Mouse (Mus musculus) CH12.LX (cell line): ENCODE data around the gene Ccdc50. TPM values are rescaled to one million over a fixed set of nuclear protein-coding genes. Genes with fewer than 3 reads are reported as not detected.

ENCODE experiments used
- DNase-seq: peaks from one replicate; pipeline ENCODE4 v3.0.0-alpha.2; 2013; ENCODE audit errors: extremely low read depth
- H3K27ac ChIP-seq: 2 replicates; pipeline ENCODE4 v1.5.1; 2012; ENCODE audit warnings: low read depth, mild to moderate bottlenecking, control low read depth, moderate library complexity; ENCODE audit not compliant: insufficient read depth
- H3K27me3 ChIP-seq: replicated peaks from 2 replicates; pipeline ENCODE3; 2012; ENCODE audit warnings: inconsistent platforms
- H3K36me3 ChIP-seq, 2 experiments: replicated peaks in 1 of 2; 2 replicates each; pipeline versions ENCODE3 to v1.6.1; 2012; ENCODE audit warnings: inconsistent platforms in 1 of 2, low read length in 1 of 2, mild to moderate bottlenecking in 1 of 2, mixed read lengths in 1 of 2, moderate library complexity in 1 of 2; ENCODE audit not compliant: control insufficient read depth in 1 of 2, insufficient read depth in 1 of 2
- H3K4me1 ChIP-seq, 2 experiments: 2 replicates each; pipeline ENCODE4 v1.6.1; 2012; ENCODE audit warnings: inconsistent platforms in 1 of 2, moderate library complexity in 1 of 2; ENCODE audit not compliant: insufficient read depth in 2 of 2, control insufficient read depth in 1 of 2
- H3K4me2 ChIP-seq: 2 replicates; pipeline ENCODE4 v1.6.1; 2012; ENCODE audit warnings: low read depth, mild to moderate bottlenecking, control low read depth; ENCODE audit not compliant: poor library complexity, insufficient read depth, severe bottlenecking
- H3K4me3 ChIP-seq, 3 experiments: fragments of 150-350 bp in 1 of 3; sonication (generic) in 1 of 3; replicated peaks in 1 of 3; 2 replicates each; pipeline versions ENCODE3 to v1.5.1; 2011 to 2012; ENCODE audit warnings: low read depth in 2 of 3, low read length in 2 of 3, mild to moderate bottlenecking in 2 of 3, moderate library complexity in 2 of 3, control low read depth in 1 of 3, improper control_type of control experiment in 1 of 3, inconsistent platforms in 1 of 3, mixed read lengths in 1 of 3; ENCODE audit not compliant: poor library complexity in 1 of 3
- H3K79me2 ChIP-seq: replicated peaks from 2 replicates; pipeline ENCODE4 v1.6.1; 2012; ENCODE audit warnings: mild to moderate bottlenecking, moderate library complexity; ENCODE audit not compliant: control insufficient read depth, poor library complexity, insufficient read depth, severe bottlenecking; ENCODE audit errors: extremely low read depth
- H3K9ac ChIP-seq: 2 replicates; pipeline ENCODE4 v1.6.1; 2012; ENCODE audit warnings: low read depth, mild to moderate bottlenecking, control low read depth, moderate library complexity; ENCODE audit not compliant: insufficient read depth
- H3K9me3 ChIP-seq: replicated peaks from 2 replicates; pipeline ENCODE3; 2012; ENCODE audit warnings: low read length, inconsistent platforms, mixed read lengths
- CHD1 ChIP-seq: IDR thresholded peaks from 2 replicates; pipeline ENCODE4 v1.6.1; 2012; ENCODE audit warnings: low read depth, low read length, improper control_type of control experiment, inconsistent platforms
- CTCF ChIP-seq, 2 experiments: IDR thresholded peaks in 1 of 2; conservative IDR thresholded peaks in 1 of 2; 2 replicates each; pipeline ENCODE4 v1.5.1; 2011 to 2012; ENCODE audit warnings: low read depth in 2 of 2, low read length in 2 of 2, improper control_type of control experiment in 1 of 2, inconsistent platforms in 1 of 2, mild to moderate bottlenecking in 1 of 2, moderate library complexity in 1 of 2
- EP300 ChIP-seq: IDR thresholded peaks from 2 replicates; pipeline ENCODE4 v1.6.1; 2011; ENCODE audit warnings: low read length, improper control_type of control experiment
- ETS1 ChIP-seq: conservative IDR thresholded peaks from 2 replicates; pipeline ENCODE4 v1.6.1; 2012; ENCODE audit warnings: low read depth, mild to moderate bottlenecking, inconsistent platforms, low read length, improper control_type of control experiment, moderate library complexity
- IRF4 ChIP-seq: IDR thresholded peaks from 2 replicates; pipeline ENCODE4 v1.6.1; 2014; ENCODE audit warnings: low read depth, mild to moderate bottlenecking, inconsistent platforms, low read length, improper control_type of control experiment
- JUN ChIP-seq: IDR thresholded peaks from 2 replicates; pipeline ENCODE4 v1.6.1; 2011; ENCODE audit warnings: low read depth, mild to moderate bottlenecking, low read length, improper control_type of control experiment, moderate library complexity; ENCODE audit not compliant: insufficient read depth
- JUND ChIP-seq: conservative IDR thresholded peaks from 2 replicates; pipeline ENCODE4 v1.6.1; 2011; ENCODE audit warnings: low read depth, low read length, improper control_type of control experiment
- MAX ChIP-seq: IDR thresholded peaks from 2 replicates; pipeline ENCODE4 v1.6.1; 2011; ENCODE audit warnings: low read length, improper control_type of control experiment
- MAZ ChIP-seq: IDR thresholded peaks from 2 replicates; pipeline ENCODE4 v1.6.1; 2012; ENCODE audit warnings: low read depth, mild to moderate bottlenecking, inconsistent platforms, low read length, improper control_type of control experiment, moderate library complexity
- MEF2A ChIP-seq: IDR thresholded peaks from 2 replicates; pipeline ENCODE4 v1.6.1; 2014; ENCODE audit warnings: low read depth, mild to moderate bottlenecking, inconsistent platforms, low read length, improper control_type of control experiment, borderline replicate concordance
- MYC ChIP-seq: IDR thresholded peaks from 2 replicates; pipeline ENCODE4 v1.6.1; 2011; ENCODE audit warnings: low read depth, mild to moderate bottlenecking, improper control_type of control experiment, low read length
- NELFE ChIP-seq: IDR thresholded peaks from 2 replicates; pipeline ENCODE4 v1.6.1; 2011; ENCODE audit warnings: low read depth, low read length, improper control_type of control experiment
- PAX5 ChIP-seq: IDR thresholded peaks from 2 replicates; pipeline ENCODE4 v1.6.1; 2012; ENCODE audit warnings: low read length, inconsistent platforms, mixed read lengths
- POLR2A ChIP-seq: IDR thresholded peaks from 2 replicates; pipeline ENCODE4 v1.6.1; 2011; ENCODE audit warnings: low read depth, mild to moderate bottlenecking, improper control_type of control experiment, low read length
- RCOR1 ChIP-seq: conservative IDR thresholded peaks from 2 replicates; pipeline ENCODE4 v1.6.1; 2012; ENCODE audit warnings: low read depth, mild to moderate bottlenecking, inconsistent platforms, low read length, improper control_type of control experiment
- SIN3A ChIP-seq: IDR thresholded peaks from 2 replicates; pipeline ENCODE4 v1.6.1; 2012; ENCODE audit warnings: low read length, improper control_type of control experiment, inconsistent platforms
- TBP ChIP-seq: conservative IDR thresholded peaks from 2 replicates; pipeline ENCODE4 v1.6.1; 2011; ENCODE audit warnings: low read depth, low read length, improper control_type of control experiment
- TCF12 ChIP-seq: IDR thresholded peaks from 2 replicates; pipeline ENCODE4 v1.6.1; 2014; ENCODE audit warnings: low read depth, mild to moderate bottlenecking, inconsistent platforms, low read length, improper control_type of control experiment
- USF2 ChIP-seq: conservative IDR thresholded peaks from 2 replicates; pipeline ENCODE4 v1.6.1; 2011; ENCODE audit warnings: low read depth, low read length, improper control_type of control experiment
- ZC3H11A ChIP-seq: IDR thresholded peaks from 2 replicates; pipeline ENCODE4 v1.6.1; 2012; ENCODE audit warnings: low read depth, mild to moderate bottlenecking, inconsistent platforms, low read length, improper control_type of control experiment
- ZKSCAN1 ChIP-seq: IDR thresholded peaks from 2 replicates; pipeline ENCODE4 v1.6.1; 2012; ENCODE audit warnings: low read depth, inconsistent platforms, low read length, improper control_type of control experiment, borderline replicate concordance
- ZMIZ1 ChIP-seq: IDR thresholded peaks from 2 replicates; pipeline ENCODE4 v1.6.1; 2012; ENCODE audit warnings: low read depth, mild to moderate bottlenecking, inconsistent platforms, low read length, improper control_type of control experiment
- ZNF384 ChIP-seq: IDR thresholded peaks from 2 replicates; pipeline ENCODE4 v1.6.1; 2012; ENCODE audit warnings: low read depth, low read length, improper control_type of control experiment, inconsistent platforms
- dilution Hi-C: fragments of 300-500 bp; cut with MboI; formaldehyde crosslinking; loops from 2 replicates; pipeline ENCODE4 v1.14.3; 2020; ENCODE audit warnings: low sequenced_read_pairs; ENCODE audit not compliant: extremely low pct_unique_long_range_greater_than_20kb, extremely low pct_ligation_motif_present
- in situ Hi-C: fragments of 300-500 bp; cut with MboI; formaldehyde crosslinking; loops from 3 replicates; pipeline ENCODE4 v1.14.3; 2019; ENCODE audit warnings: low sequenced_read_pairs, low pct_ligation_motif_present, low pct_unique_long_range_greater_than_20kb, mixed read lengths
- polyA plus RNA-seq: library from polyadenylated mRNA; unstranded; fragments of >175 nt; gene quantifications from 2 replicates; pipeline ENCODE4 v1.2.1, GENCODE M21; 2012; ENCODE audit warnings: low read depth; ENCODE audit not compliant: insufficient read length
- total RNA-seq, 2 experiments: library from RNA; depleted of rRNA; stranded (reverse); fragments of 300-350 nt in 1 of 2; fragments of >200 nt in 1 of 2; gene quantifications; 2 replicates each; pipeline ENCODE4 v1.2.3; 2012 to 2014

Ccdc50 gene
- total and polyA plus RNA-seq, 3 experiments = 203 to 261 (median 243) TPM

- Histone ChIP-seq H3K36me3 (no peaks in the 10 kb centered on the region), H3K9me3 (no peaks in the 10 kb centered on the region), H3K27ac (no peak overlapping the region), H3K4me2 (no peak overlapping the region), H3K9ac (no peak overlapping the region), H3K79me2 (no peaks in the 10 kb centered on the region), H3K27me3 (no peaks in the 10 kb centered on the region), H3K4me1 (peaks cover 6 to 17% of the 10 kb centered on the region in 2 experiments), H3K4me3 (no peak overlapping the region)
- dilution Hi-C loops = no loop called here
- in situ Hi-C loops = no loop called here
- no peak for DNase-seq
- TF ChIP-seq IRF4 = no peak
- TF ChIP-seq ZMIZ1 = no peak
- no peak for TF ChIP-seq JUN
- TF ChIP-seq MAZ = no peak
- no peak for TF ChIP-seq ZC3H11A
- no peak for TF ChIP-seq ZKSCAN1
- TF ChIP-seq MYC = no peak
- no peak for TF ChIP-seq POLR2A
- no peak for TF ChIP-seq MAX
- TF ChIP-seq ETS1 = no peak
- TF ChIP-seq NELFE = no peak
- TF ChIP-seq ZNF384 = no peak
- TF ChIP-seq RCOR1 = no peak
- no peak for TF ChIP-seq CTCF (conservative IDR thresholded peaks at IDR 0.05 in 1 of 2, IDR thresholded peaks at IDR 0.05 in 1 of 2; ENCODE audit: low read depth in 2 of 2, low read length in 2 of 2)
Observed at GRCm38 (mm10) chr16:27360059-27360458, 28.6 kb upstream of the Ccdc50 start.

- in situ Hi-C loops = no loop called here
- H3K9ac ChIP-seq = no peak within 1 kb of the TSS
- no peaks in the 10 kb centered on the region for H3K27me3 ChIP-seq
- H3K4me2 ChIP-seq = no peak within 1 kb of the TSS
- no peaks in the 10 kb centered on the region for H3K36me3 ChIP-seq
- dilution Hi-C loops = no loop called here
- H3K4me1 ChIP-seq = peaks cover 18 to 33% of the 10 kb centered on the region in 2 experiments; a peak in 3 of 4 replicates
- TF ChIP-seq ZNF384 (no peak), JUND (no peak), USF2 (no peak), CHD1 (no peak), TCF12 (no peak), MAX (no peak), MYC (no peak), TBP (no peak), PAX5 (no peak), SIN3A (no peak), MAZ (no peak), CTCF (conservative IDR thresholded peaks at IDR 0.05 in 1 of 2, IDR thresholded peaks at IDR 0.05 in 1 of 2; ENCODE audit: low read depth in 2 of 2, low read length in 2 of 2) (no peak), IRF4 (no peak), MEF2A (no peak), ZKSCAN1 (no peak), JUN (no peak), EP300 (no peak)
- no peak within 1 kb of the TSS for H3K4me3 ChIP-seq
- no peaks in the 10 kb centered on the region for H3K79me2 ChIP-seq
- no peaks in the 10 kb centered on the region for H3K9me3 ChIP-seq
- no peak for DNase-seq
- no peak within 1 kb of the TSS for H3K27ac ChIP-seq
Observed at GRCm38 (mm10) chr16:27370191-27370590, 18.5 kb upstream of the Ccdc50 start, which contains the start of gene Uts2b. Gene Uts2b (minus strand): TSS chr16:27370239.
